Mouse (Mus musculus) liver, postnatal 0 days (tissue): ENCODE results near the gene Zfp775. TPM values are rescaled to one million over a fixed set of nuclear protein-coding genes. Genes with fewer than 3 reads are reported as not detected.

Experiments
- ATAC-seq: fragments of 200-750 bp; cut with Nextera tagmentation; 2 replicates; pipeline ENCODE4 v1.8.0; 2017; ENCODE audit warnings: mild to moderate bottlenecking, moderate library complexity
- DNase-seq: peaks from one replicate; pipeline ENCODE4 v3.0.0-alpha.2; 2016
- H3K27ac ChIP-seq: fragments of 300-500 bp; sonication (generic); 2 replicates; pipeline ENCODE4 v1.5.1; 2014; ENCODE audit warnings: antibody characterized with exemption, moderate library complexity, mild to moderate bottlenecking, low read depth
- H3K27me3 ChIP-seq: fragments of 300-500 bp; sonication (generic); 2 replicates; pipeline ENCODE4 v1.6.1; 2014; ENCODE audit warnings: low read length, control low read depth, mixed read lengths; ENCODE audit not compliant: insufficient read depth
- H3K36me3 ChIP-seq: fragments of 300-500 bp; sonication (generic); replicated peaks from 2 replicates; pipeline ENCODE4 v1.6.1; 2014; ENCODE audit warnings: mild to moderate bottlenecking, control low read depth, low read length, moderate library complexity, mixed read lengths; ENCODE audit not compliant: insufficient read depth
- H3K4me1 ChIP-seq: fragments of 300-500 bp; sonication (generic); 2 replicates; pipeline ENCODE4 v1.6.1; 2014; ENCODE audit warnings: antibody characterized with exemption, mild to moderate bottlenecking, control low read depth; ENCODE audit not compliant: insufficient read depth
- H3K4me2 ChIP-seq: fragments of 300-500 bp; sonication (generic); 2 replicates; pipeline ENCODE4 v1.6.1; 2014; ENCODE audit warnings: low read depth, mild to moderate bottlenecking, low read length, moderate library complexity, mixed read lengths
- H3K4me3 ChIP-seq: fragments of 300-500 bp; sonication (generic); 2 replicates; pipeline ENCODE4 v1.5.1; 2014; ENCODE audit warnings: low read depth, low read length
- H3K9ac ChIP-seq: fragments of 300-500 bp; sonication (generic); replicated peaks from 2 replicates; pipeline ENCODE4 v1.6.1; 2014; ENCODE audit warnings: mild to moderate bottlenecking, moderate library complexity
- H3K9me3 ChIP-seq: fragments of 300-500 bp; sonication (generic); 2 replicates; pipeline ENCODE4 v1.6.1; 2016; ENCODE audit warnings: mild to moderate bottlenecking, control low read depth, low read length, mixed read lengths
- CTCF ChIP-seq: sonication (generic); IDR thresholded peaks from 2 replicates; pipeline ENCODE4 v1.5.1; 2016; ENCODE audit warnings: antibody characterized with exemption, low read depth
- EP300 ChIP-seq: IDR thresholded peaks from 2 replicates; pipeline ENCODE4 v1.6.1; 2016; ENCODE audit warnings: antibody characterized with exemption, low read depth, mild to moderate bottlenecking
- whole genome bisulfite sequencing: fragments of 180-500 bp; shearing (Covaris S2); extraction: QIAGEN DNeasy Blood & Tissue Kit; methylation state at CpG from one replicate; pipeline ENCODE4 v1.1.7; 2014; ENCODE audit not compliant: insufficient replicate concordance; 5-methylcytosine and 5-hydroxymethylcytosine counted together
- polyA plus RNA-seq: library from polyadenylated mRNA; unstranded; fragments of >200 nt; fragmentation: Nextera tagmentation; extraction: Ambion mirVana; gene quantifications from 2 replicates; pipeline ENCODE4 v1.2.1, GENCODE M21; 2015

Gene Zfp775
- polyA plus RNA-seq, 1 experiment from 2014 or later: 0.93 TPM

- Histone ChIP-seq H3K4me2 (no peak within 1 kb of the TSS), H3K27ac (peak within 1 kb of the TSS; percentile 44; the same call in 1 of the 2 replicates), H3K27me3 (no peaks in the 10 kb centered on the region), H3K9me3 (peaks cover 2% of the 10 kb centered on the region; the same call in 1 of the 2 replicates), H3K36me3 (no peaks in the 10 kb centered on the region), H3K4me1 (peaks cover 17% of the 10 kb centered on the region), H3K9ac (no peak within 1 kb of the TSS), H3K4me3 (no peak within 1 kb of the TSS)
- DNase-seq (no peak), ATAC-seq (no peak)
- 34% methylated on average over 6 of the region's 6 CpGs for WGBS
- TF ChIP-seq EP300: no peak
- TF ChIP-seq CTCF: no peak
These were observed 12.6 kb upstream of the Zfp775 start, which contains the start of gene Gm45021 for GRCm38 (mm10) chr6:48589194-48589750. Gene Gm45021, plus strand, starts transcription at chr6:48589610.

GRCm38 (mm10) chr6:48591221-48591845 lies 10.5 kb upstream of the Zfp775 start:
- ATAC-seq (no peak), DNase-seq (no peak)
- WGBS: 60% methylated on average over 3 of the region's 3 CpGs
- Histone ChIP-seq H3K9ac (no peak overlapping the region), H3K4me1 (peaks cover 17% of the 10 kb centered on the region), H3K27me3 (no peaks in the 10 kb centered on the region), H3K27ac (peak overlapping the region; percentile 80), H3K4me2 (0 out of 2 replicates have a peak overlapping the region, but pooled peaks have one; percentile 24), H3K9me3 (0 out of 2 replicates have a peak, but pooled peaks cover under 1% of the 10 kb centered on the region), H3K36me3 (peaks cover 3% of the 10 kb centered on the region; the same call in 1 of the 2 replicates), H3K4me3 (no peak overlapping the region)
- no peak for TF ChIP-seq CTCF
- TF ChIP-seq EP300: no peak

- Histone ChIP-seq H3K4me3 (no peak overlapping the region), H3K9ac (no peak overlapping the region), H3K27me3 (no peaks in the 10 kb centered on the region), H3K36me3 (peaks cover 8% of the 10 kb centered on the region), H3K4me1 (peaks cover 17% of the 10 kb centered on the region), H3K9me3 (no peaks in the 10 kb centered on the region), H3K27ac (peak overlapping the region; percentile 80), H3K4me2 (0 out of 2 replicates have a peak overlapping the region, but pooled peaks have one; percentile 24)
- 51% methylated on average over 6 of the region's 6 CpGs for WGBS
- DNase-seq (no peak), ATAC-seq (no peak)
- TF ChIP-seq CTCF (no peak), EP300 (no peak)
These were observed 10.0 kb upstream of the Zfp775 start for GRCm38 (mm10) chr6:48591871-48592270.

GRCm38 (mm10) chr6:48593158-48594042 lies 8.5 kb upstream of the Zfp775 start, which contains the start of the genes Repin1 and Gm44965:
Gene Repin1, plus strand, starts transcription at chr6:48593883.
Gene Gm44965, plus strand, starts transcription at chr6:48593941.
- peak; percentile 90 for ATAC-seq
- 9% methylated on average over 45 of the region's 45 CpGs for WGBS

GRCm38 (mm10) chr6:48594043-48594738 lies 7.7 kb upstream of the Zfp775 start:
- ATAC-seq (peak; percentile 54), DNase-seq (no peak)
- no peak for TF ChIP-seq CTCF
- TF ChIP-seq EP300: no peak
- peak overlapping the region; percentile 96 for H3K27ac ChIP-seq
- peak overlapping the region; percentile 85 for H3K4me2 ChIP-seq
- H3K36me3 ChIP-seq: peaks cover 24% of the 10 kb centered on the region
- no peaks in the 10 kb centered on the region for H3K27me3 ChIP-seq
- H3K9ac ChIP-seq: peak overlapping the region; percentile 81
- WGBS: under 1% methylated on average over 32 of the region's 41 CpGs
- H3K9me3 ChIP-seq: no peaks in the 10 kb centered on the region
- H3K4me1 ChIP-seq: peaks cover 14% of the 10 kb centered on the region
- peak overlapping the region; percentile 71 for H3K4me3 ChIP-seq

More at GRCm38 (mm10) chr6:48593158-48594042, 8.5 kb upstream of the Zfp775 start, which contains the start of the genes Repin1 and Gm44965:
- Histone ChIP-seq H3K9ac (peak within 1 kb of the TSS; percentile 81), H3K4me3 (peak within 1 kb of the TSS; percentile 71), H3K9me3 (no peaks in the 10 kb centered on the region), H3K4me1 (peaks cover 17% of the 10 kb centered on the region), H3K4me2 (peak within 1 kb of the TSS; percentile 85), H3K27me3 (no peaks in the 10 kb centered on the region), H3K36me3 (peaks cover 20% of the 10 kb centered on the region), H3K27ac (peak within 1 kb of the TSS; percentile 96)
- DNase-seq: peak; percentile 91
- TF ChIP-seq CTCF (peak; percentile 52), EP300 (no peak)
